Mouse (Mus musculus) hindlimb bud, embryonic 11.5 days (tissue): ENCODE data around the gene Rdh16f2.
"Not testable (repeated sequence)": the region's sequence is repeated elsewhere in the genome, so short reads cannot be mapped to it uniquely, and the experiment has no call there.

Source experiments
- DNase-seq: peaks from one replicate; pipeline ENCODE4 v3.0.0-alpha.2; 2012; ENCODE audit warnings: low read depth, low spot score; ENCODE audit errors: extremely low spot score

The Rdh16f2 gene

GRCm38 (mm10) chr10:127888605-127889004, 22.3 kb downstream of the Rdh16f2 start, which contains the start of gene Rdh7:
Gene Rdh7 (minus strand): TSS chr10:127888817.
- no peak for DNase-seq

GRCm38 (mm10) chr10:127891481-127891880, 25.2 kb downstream of the Rdh16f2 start:
- DNase-seq = no peak

GRCm38 (mm10) chr10:127893163-127894022, 27.1 kb downstream of the Rdh16f2 start:
- DNase-seq = not testable (repeated sequence)

GRCm38 (mm10) chr10:127896705-127897104, 30.4 kb downstream of the Rdh16f2 start:
- no peak for DNase-seq

DNA sequence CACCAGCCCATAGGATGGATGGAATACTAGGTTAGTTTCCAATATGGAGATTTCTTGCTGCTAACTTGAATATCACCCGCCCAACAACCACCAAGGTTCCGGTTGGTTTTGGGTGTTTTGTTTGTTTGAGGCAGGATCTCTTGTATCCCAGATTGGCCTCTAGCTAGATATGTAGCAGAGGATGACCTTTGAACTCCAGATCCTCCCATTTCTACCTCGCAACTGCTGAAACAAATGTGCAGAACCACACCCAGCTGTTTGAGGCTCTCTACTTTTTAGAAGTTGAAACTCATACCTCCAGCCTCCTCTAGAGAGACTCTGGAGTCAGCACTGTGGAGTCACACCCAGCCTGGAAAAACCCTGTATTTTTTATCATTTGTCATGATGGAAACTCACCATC, 31.2 kb downstream of the Rdh16f2 start:
- DNase-seq = no peak

GRCm38 (mm10) chr10:127898218-127898617, 31.9 kb downstream of the Rdh16f2 start, which contains the start of gene Sdr9c7:
Gene Sdr9c7 (plus strand): TSS chr10:127898518.
- DNase-seq = no peak

DNA sequence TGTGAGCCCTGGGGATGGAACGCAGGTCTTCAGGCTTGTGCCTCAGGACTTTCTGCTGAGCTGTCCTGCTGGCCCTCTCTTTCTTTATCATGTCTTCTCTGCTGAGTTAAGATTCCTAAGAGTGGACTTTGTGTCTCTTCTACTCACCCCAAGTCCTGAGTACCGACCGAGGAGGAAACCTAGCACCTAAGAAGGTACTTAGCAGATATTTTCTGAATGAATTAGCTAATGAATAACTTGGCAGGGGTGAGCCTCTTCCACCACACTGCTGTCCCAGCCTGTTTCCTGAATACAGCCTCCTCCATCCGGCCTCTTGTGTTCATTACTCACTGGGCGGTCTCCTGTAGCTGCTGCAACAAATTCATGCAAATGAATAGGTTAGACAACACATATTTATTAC, 33.5 kb downstream of the Rdh16f2 start:
- DNase-seq = no peak

- DNase-seq = no peak
These were observed 35.5 kb downstream of the Rdh16f2 start for GRCm38 (mm10) chr10:127901751-127902150.

DNA sequence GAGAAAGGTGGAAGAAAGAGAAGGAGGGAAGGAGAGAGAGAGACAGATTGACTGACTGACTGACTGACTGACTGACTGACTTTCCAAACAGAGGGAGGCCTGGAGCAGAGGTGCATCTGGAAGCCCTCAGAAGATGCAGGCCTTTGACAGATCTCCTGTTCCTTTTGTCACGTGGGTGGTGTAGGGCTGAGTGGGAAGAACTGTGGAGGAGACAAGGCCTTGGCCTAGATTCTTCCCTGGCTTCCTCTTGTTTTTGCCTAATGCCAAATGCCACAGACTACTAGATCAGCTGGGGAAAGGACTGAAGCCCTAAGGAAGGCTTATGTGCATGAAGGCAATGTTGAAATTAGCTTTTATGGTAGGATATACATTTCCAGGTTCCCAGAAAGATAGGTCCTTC, 36.8 kb downstream of the Rdh16f2 start:
- DNase-seq = no peak

DNA sequence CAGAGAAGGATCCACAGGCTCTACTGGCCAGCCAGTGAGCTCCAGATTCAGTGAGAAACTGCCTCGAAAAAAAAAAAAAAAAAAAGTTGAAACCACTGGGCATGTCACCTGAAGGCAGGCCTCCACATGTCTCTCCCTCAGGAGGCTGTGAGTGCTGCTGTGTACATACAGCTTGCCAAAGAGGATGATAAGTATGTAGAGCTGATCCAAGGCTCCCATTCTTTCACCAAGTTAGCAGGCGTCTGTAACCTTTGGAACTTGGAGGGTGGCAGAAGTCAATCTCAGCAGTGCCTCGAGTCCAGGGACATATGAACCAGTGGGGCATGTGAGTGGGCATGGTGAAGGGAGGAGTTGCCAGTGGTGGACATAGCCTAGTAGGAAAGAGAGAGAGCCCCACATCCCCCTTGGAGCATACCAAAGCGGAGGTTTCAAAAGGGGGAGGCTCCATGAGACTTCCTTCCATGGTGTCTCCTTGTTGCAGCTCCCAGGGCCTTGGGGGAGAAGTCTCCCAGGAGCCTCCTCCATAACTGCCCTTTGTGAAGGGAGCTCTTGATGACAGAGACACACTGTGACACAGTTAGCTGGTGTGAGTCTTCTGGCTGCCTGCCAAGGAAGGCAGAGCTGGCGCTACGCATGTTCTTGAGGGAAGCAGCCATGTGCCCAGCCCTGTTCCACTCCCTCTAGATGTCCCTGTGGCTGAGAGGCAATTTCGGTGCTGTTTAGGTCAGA, 38.6 kb downstream of the Rdh16f2 start:
- no peak for DNase-seq

- no peak for DNase-seq
These were observed 39.9 kb downstream of the Rdh16f2 start for GRCm38 (mm10) chr10:127906138-127906537.

DNA sequence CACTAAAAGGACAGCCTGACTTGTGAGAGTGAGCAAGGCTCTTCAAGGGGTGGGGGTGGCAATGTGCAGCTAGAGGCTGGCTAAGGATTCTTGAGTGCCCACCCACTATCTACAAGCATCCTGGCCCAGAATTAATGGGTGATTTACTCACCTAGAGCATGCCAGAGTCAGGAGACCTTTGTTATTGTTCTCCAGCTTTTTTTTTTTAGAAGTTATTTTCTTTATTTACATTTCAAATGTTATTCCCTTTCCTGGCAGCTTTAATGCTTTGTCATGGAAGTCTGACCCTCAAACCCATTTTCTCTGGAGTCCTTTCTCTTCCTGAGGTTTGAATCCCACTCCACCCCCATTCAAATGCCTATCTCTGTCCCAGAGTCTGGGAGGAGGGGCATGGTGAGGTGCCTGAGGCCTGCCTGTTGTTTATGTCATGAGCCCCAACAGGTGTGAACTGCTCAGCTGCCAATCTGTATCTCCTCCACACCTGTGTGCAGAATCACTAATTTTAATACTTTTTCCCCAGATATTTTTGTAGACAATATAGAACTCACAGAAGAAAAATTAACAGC, 41.2 kb downstream of the Rdh16f2 start:
- DNase-seq = no peak

- no peak for DNase-seq
These were observed 49.3 kb downstream of the Rdh16f2 start for GRCm38 (mm10) chr10:127915578-127915977.

DNA sequence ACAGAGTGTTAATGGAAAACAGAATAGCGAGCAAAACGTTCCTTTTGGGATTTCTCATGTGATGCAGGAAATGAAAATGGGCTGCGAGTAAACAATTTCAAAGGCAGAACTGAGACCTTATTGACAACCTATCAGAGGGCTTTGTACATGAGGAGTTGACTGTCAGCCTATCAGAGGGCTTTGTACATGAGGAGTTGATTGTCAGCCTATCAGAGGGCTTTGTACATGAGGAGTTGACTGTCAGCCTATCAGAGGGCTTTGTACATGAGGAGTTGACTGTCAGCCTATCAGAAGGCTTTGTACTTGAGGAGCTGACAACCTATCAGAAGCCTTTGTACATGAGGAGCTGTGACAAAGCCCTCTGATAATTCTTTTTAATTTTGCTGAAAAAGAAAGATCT, 50.9 kb downstream of the Rdh16f2 start:
- not testable (repeated sequence) for DNase-seq

- no peak for DNase-seq
These were observed 51.4 kb downstream of the Rdh16f2 start for GRCm38 (mm10) chr10:127917651-127918050.

DNA sequence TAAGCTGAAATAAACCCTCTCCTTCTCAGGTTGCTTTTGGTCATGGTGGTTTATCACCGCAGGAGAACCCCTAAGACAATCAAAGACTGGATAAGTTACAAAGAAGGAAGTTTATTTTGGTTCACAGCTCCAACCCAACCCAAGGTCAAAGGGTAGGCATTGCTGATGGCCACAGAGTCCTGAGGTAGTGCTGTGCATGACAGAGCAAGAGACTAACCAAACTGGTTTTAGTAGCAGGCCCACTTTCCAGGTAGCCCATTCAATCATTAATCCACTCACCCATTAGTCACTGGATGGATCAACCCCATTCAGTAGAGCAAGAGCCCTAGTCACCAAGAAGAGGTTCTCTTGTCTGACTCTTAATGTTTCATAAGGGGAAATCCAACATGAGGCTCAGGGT, 56.0 kb downstream of the Rdh16f2 start:
- DNase-seq = no peak

GRCm38 (mm10) chr10:127923024-127923423, 56.8 kb downstream of the Rdh16f2 start:
- DNase-seq = no peak

- no peak for DNase-seq
These were observed 58.5 kb downstream of the Rdh16f2 start for GRCm38 (mm10) chr10:127924597-127925378.
